ENCODE assay signal across 26 mouse cellular contexts in genomic region chr9:49487657-49487943, GRCm38 (mm10). TPM values are rescaled to one million over a fixed set of nuclear protein-coding genes. Genes with fewer than 3 reads are reported as not detected.
A peak's percentile ranks its signal among the peaks of the same experiment; 100 is the strongest.
DNase-seq lines count a peak whose midpoint lies in the region; ATAC-seq and TF ChIP-seq lines count a peak whose summit lies in the region.
"Had no signal": no experiment of that assay in that cellular context is flagged by ENCODE, and none has a peak within 500 bp of the region (broad histone marks: within the 10 kb centered on the region; RNA-seq: fewer than 3 reads in every experiment).

No protein-coding gene starts in this region.

- no peak overlapping the region for H3K4me2 ChIP-seq in heart, embryonic 12.5 days
- H3K4me2 ChIP-seq in intestine, embryonic 14.5 days (ENCODE audit: low read length), result no peak overlapping the region
- H3K4me2 ChIP-seq in intestine, embryonic 15.5 days (replicated peaks), result no peak overlapping the region
- peak overlapping the region; percentile 32 for H3K4me2 ChIP-seq in myocyte (ENCODE audit: low read depth)
- H3K4me2 ChIP-seq: embryonic facial prominence, embryonic 13.5 days; embryonic facial prominence, embryonic 15.5 days; forebrain, embryonic 12.5 days had no signal

- peak; percentile 71 for DNase-seq in heart, adult 11 months
- peak; percentile 49 for DNase-seq in intestine, embryonic 14.5 days (ENCODE audit: low spot score)
- no peak for DNase-seq in testis, postnatal 10 days (ENCODE audit: low spot score)
- DNase-seq: adrenal gland, adult 8-10 months; adrenal gland, postnatal 14 days; adrenal gland, postnatal 36 days; B cell, adult 2 months; cerebellum, adult 18-20 months; cerebellum, adult 8-10 months; cerebellum, adult 9-11 months; cerebellum, postnatal 36 days; embryo, embryonic 11 days had no signal

- H3K79me2 ChIP-seq in myocyte (ENCODE audit: control insufficient read depth, insufficient read depth), result no peaks in the 10 kb centered on the region

- no peaks in the 10 kb centered on the region; the same call in 1 of the 2 replicates for H3K27me3 ChIP-seq in heart, embryonic 12.5 days (replicated peaks)
- no peaks in the 10 kb centered on the region for H3K27me3 ChIP-seq in intestine, embryonic 14.5 days (replicated peaks; ENCODE audit: control insufficient read depth, insufficient read depth, low read length)
- no peaks in the 10 kb centered on the region for H3K27me3 ChIP-seq in intestine, embryonic 15.5 days (replicated peaks)
- H3K27me3 ChIP-seq in testis, adult 2 months (ENCODE audit: control insufficient read depth, insufficient read depth, low read length), result no peaks in the 10 kb centered on the region
- no peaks in the 10 kb centered on the region for H3K27me3 ChIP-seq in myocyte (ENCODE audit: control insufficient read depth, insufficient read depth, insufficient read length)
- H3K27me3 ChIP-seq: embryonic facial prominence, embryonic 13.5 days; Patski had no signal

- H3K9ac ChIP-seq in heart, embryonic 12.5 days, result no peak overlapping the region
- H3K9ac ChIP-seq in intestine, embryonic 14.5 days (ENCODE audit: low read length), result no peak overlapping the region
- H3K9ac ChIP-seq in intestine, embryonic 15.5 days, result no peak overlapping the region
- H3K9ac ChIP-seq: embryonic facial prominence, embryonic 13.5 days; embryonic facial prominence, embryonic 15.5 days; forebrain, embryonic 12.5 days had no signal

- TF ChIP-seq POLR2A in testis, adult 2 months (IDR thresholded peaks at IDR 0.05; ENCODE audit: control insufficient read depth, low read depth, low read length), result no peak
- no peak for TF ChIP-seq POLR2A in myocyte (IDR thresholded peaks at IDR 0.05; ENCODE audit: insufficient read length, low read depth)

- H3ac ChIP-seq in myocyte (ENCODE audit: control insufficient read depth, insufficient read length), result no peak overlapping the region

- H3K36me3 ChIP-seq in heart, embryonic 12.5 days, result no peaks in the 10 kb centered on the region
- H3K36me3 ChIP-seq in intestine, embryonic 14.5 days (ENCODE audit: control insufficient read depth, insufficient read depth, low read length), result no peaks in the 10 kb centered on the region
- no peaks in the 10 kb centered on the region for H3K36me3 ChIP-seq in intestine, embryonic 15.5 days
- H3K36me3 ChIP-seq in testis, adult 2 months (ENCODE audit: control insufficient read depth, insufficient read depth, low read length), result no peaks in the 10 kb centered on the region
- H3K36me3 ChIP-seq in myocyte (ENCODE audit: control insufficient read depth, insufficient read depth), result no peaks in the 10 kb centered on the region
- H3K36me3 ChIP-seq: embryonic facial prominence, embryonic 13.5 days; embryonic facial prominence, embryonic 15.5 days; forebrain, embryonic 10.5 days; forebrain, embryonic 12.5 days; G1E had no signal

- no peak overlapping the region for H3K4me3 ChIP-seq in heart, embryonic 12.5 days
- no peak overlapping the region for H3K4me3 ChIP-seq in intestine, embryonic 14.5 days (ENCODE audit: low read depth, low read length)
- H3K4me3 ChIP-seq in intestine, embryonic 15.5 days (replicated peaks), result no peak overlapping the region
- peak overlapping the region; percentile 83 for H3K4me3 ChIP-seq in testis, adult 2 months (ENCODE audit: control insufficient read depth, low read depth, low read length)
- no peak overlapping the region for H3K4me3 ChIP-seq in myocyte
- H3K4me3 ChIP-seq: embryonic facial prominence, embryonic 13.5 days; embryonic facial prominence, embryonic 15.5 days; erythroblast, embryonic 14.5 days; forebrain, embryonic 10.5 days; forebrain, embryonic 12.5 days had no signal

- no peak for ATAC-seq in heart, embryonic 12.5 days (ENCODE audit: insufficient number of reproducible peaks, low FRiP score)
- ATAC-seq in intestine, embryonic 14.5 days (replicated peaks; ENCODE audit: low FRiP score, low TSS enrichment, low read depth), result no peak
- ATAC-seq in intestine, embryonic 15.5 days, result no peak
- ATAC-seq: activated CD4-positive, CD25-positive, alpha-beta regulatory T cell, adult 4 months; CD4-positive, CD25-positive, alpha-beta regulatory T cell, adult 4 months; forebrain, embryonic 14.5 days; Patski had no signal

- no peak overlapping the region for H3K27ac ChIP-seq in heart, embryonic 12.5 days (ENCODE audit: poor library complexity, severe bottlenecking)
- no peak overlapping the region for H3K27ac ChIP-seq in intestine, embryonic 14.5 days (ENCODE audit: low read depth)
- no peak overlapping the region for H3K27ac ChIP-seq in intestine, embryonic 15.5 days
- H3K27ac ChIP-seq in testis, adult 2 months (ENCODE audit: control insufficient read depth, insufficient read depth, low read depth, low read length), result no peak overlapping the region
- H3K27ac ChIP-seq: embryonic facial prominence, embryonic 13.5 days; embryonic facial prominence, embryonic 15.5 days; forebrain, embryonic 10.5 days; forebrain, embryonic 12.5 days had no signal

- 77% methylated on average over 6 of the region's 6 CpGs for WGBS in heart, embryonic 12.5 days
- WGBS in intestine, embryonic 14.5 days, result 66% methylated on average over 6 of the region's 6 CpGs
- 77% methylated on average over 6 of the region's 6 CpGs for WGBS in intestine, embryonic 15.5 days

- no peak for TF ChIP-seq CTCF in testis, adult 2 months (IDR thresholded peaks at IDR 0.05; ENCODE audit: control insufficient read depth, insufficient read depth, insufficient replicate concordance, low read depth, low read length)

- H3K9me3 ChIP-seq in heart, embryonic 12.5 days (replicated peaks), result no peaks in the 10 kb centered on the region
- H3K9me3 ChIP-seq in intestine, embryonic 14.5 days (ENCODE audit: control insufficient read depth, low read length), result no peaks in the 10 kb centered on the region
- no peaks in the 10 kb centered on the region for H3K9me3 ChIP-seq in intestine, embryonic 15.5 days
- H3K9me3 ChIP-seq: embryonic facial prominence, embryonic 13.5 days; embryonic facial prominence, embryonic 15.5 days; forebrain, embryonic 10.5 days; forebrain, embryonic 12.5 days; G1E had no signal

- 0 out of 2 replicates have a peak, but pooled peaks cover 9% of the 10 kb centered on the region for H3K4me1 ChIP-seq in heart, embryonic 12.5 days (replicated peaks)
- 0 out of 2 replicates have a peak, but pooled peaks cover 12% of the 10 kb centered on the region for H3K4me1 ChIP-seq in intestine, embryonic 14.5 days (replicated peaks; ENCODE audit: control insufficient read depth, insufficient read depth, low read length)
- H3K4me1 ChIP-seq in intestine, embryonic 15.5 days (replicated peaks), result peaks cover 4% of the 10 kb centered on the region; the same call in 1 of the 2 replicates
- peaks cover 23% of the 10 kb centered on the region for H3K4me1 ChIP-seq in testis, adult 2 months (ENCODE audit: control insufficient read depth, insufficient read depth, low read length)

TF ChIP-seq in myocyte, 11 proteins besides CTCF, POLR2A, EP300 and RAD21:
- TF ChIP-seq SRF (IDR thresholded peaks at IDR 0.05; ENCODE audit: control insufficient read depth, insufficient read length, low read depth), result no peak
- no peak for TF ChIP-seq MYOD1 (IDR thresholded peaks at IDR 0.05; ENCODE audit: control insufficient read depth in 1 of 3, insufficient read length in 2 of 3, low read depth in 2 of 3)
- TF ChIP-seq REST (IDR thresholded peaks at IDR 0.05; ENCODE audit: insufficient read depth, insufficient read length), result no peak
- TF ChIP-seq CEBPB (IDR thresholded peaks at IDR 0.05; ENCODE audit: insufficient read depth, poor library complexity, severe bottlenecking), result no peak
- TF ChIP-seq MYOG (IDR thresholded peaks at IDR 0.05; ENCODE audit: control insufficient read depth in 1 of 3, insufficient read depth in 1 of 3, insufficient read length in 2 of 3, low read depth in 2 of 3), result no peak
- no peak for TF ChIP-seq TCF12 (IDR thresholded peaks at IDR 0.05; ENCODE audit: insufficient read depth, poor library complexity, severe bottlenecking)
- no peak for TF ChIP-seq E2F4 (IDR thresholded peaks at IDR 0.05; ENCODE audit: insufficient read depth)
- TF ChIP-seq USF1 (IDR thresholded peaks at IDR 0.05; ENCODE audit: low read depth), result no peak
- TF ChIP-seq MAX (IDR thresholded peaks at IDR 0.05; ENCODE audit: low read depth), result no peak
- no peak for TF ChIP-seq POLR2AphosphoS2 (IDR thresholded peaks at IDR 0.05; ENCODE audit: insufficient read length, low read depth)
- no peak for TF ChIP-seq TCF3 (IDR thresholded peaks at IDR 0.05; ENCODE audit: insufficient read length, low read depth)
TF ChIP-seq in myocyte: peak in this region for 0.

RNA-seq across cellular contexts. Expression of gene Ttc12, which starts 1.6 kb away (rescaled TPM):
- 1.7 TPM in 2 replicates for polyA plus RNA-seq in heart, embryonic 12.5 days (2016; fragmentation: Nextera tagmentation; extraction: Ambion mirVana)
- 0.97 and 1.1 TPM in 2 replicates for polyA plus RNA-seq in intestine, embryonic 14.5 days (2014; fragmentation: Nextera tagmentation; extraction: Ambion mirVana)
- polyA plus RNA-seq in intestine, embryonic 15.5 days (2015; fragmentation: Nextera tagmentation; extraction: Ambion mirVana), result 0.85 and 1.1 TPM in 2 replicates
- 25.4 and 27.4 TPM in 2 replicates for polyA plus RNA-seq in testis, adult 2 months (2012; rRNA removed)
- polyA plus RNA-seq in myocyte (2012; fragmentation: generic; extraction: Trizol), result 4.1 TPM
- polyA plus RNA-seq: activated CD4-positive, CD25-positive, alpha-beta regulatory T cell, adult 4 months; CD4-positive, CD25-positive, alpha-beta regulatory T cell, adult 4 months; erythroblast, embryonic 14.5 days; G1E had no signal
